Mouse (Mus musculus) liver, embryonic 11.5 days (tissue): ENCODE results near the gene Pth2. TPM values are rescaled to one million over a fixed set of nuclear protein-coding genes. Genes with fewer than 3 reads are reported as not detected.

Source experiments
- ATAC-seq: fragments of 200-750 bp; cut with Nextera tagmentation; replicated peaks from 2 replicates; pipeline ENCODE4 v1.8.0; 2017; ENCODE audit warnings: moderate number of reproducible peaks, mild to moderate bottlenecking, moderate TSS enrichment, moderate library complexity; ENCODE audit not compliant: low FRiP score
- DNase-seq: peaks from one replicate; pipeline ENCODE4 v3.0.0-alpha.2; 2017; ENCODE audit warnings: low spot score
- H3K27ac ChIP-seq: fragments of 300-500 bp; sonication (generic); 2 replicates; pipeline ENCODE4 v1.5.1; 2014; ENCODE audit warnings: mild to moderate bottlenecking, low read depth, low read length, control low read depth
- H3K27me3 ChIP-seq: fragments of 300-500 bp; sonication (generic); replicated peaks from 2 replicates; pipeline ENCODE4 v1.6.1; 2014; ENCODE audit warnings: low read length, mixed read lengths; ENCODE audit not compliant: control insufficient read depth, insufficient read depth
- H3K36me3 ChIP-seq: fragments of 300-500 bp; sonication (generic); 2 replicates; pipeline ENCODE4 v1.6.1; 2014; ENCODE audit warnings: mild to moderate bottlenecking, low read length, moderate library complexity, mixed read lengths; ENCODE audit not compliant: control insufficient read depth, insufficient read depth
- H3K4me1 ChIP-seq: fragments of 300-500 bp; sonication (generic); replicated peaks from 2 replicates; pipeline ENCODE4 v1.6.1; 2014; ENCODE audit warnings: low read length, mixed read lengths; ENCODE audit not compliant: control insufficient read depth, insufficient read depth
- H3K4me2 ChIP-seq: fragments of 300-500 bp; sonication (generic); 2 replicates; pipeline ENCODE4 v1.6.1; 2014; ENCODE audit warnings: mild to moderate bottlenecking, control low read depth, moderate library complexity
- H3K4me3 ChIP-seq: fragments of 300-500 bp; sonication (generic); 2 replicates; pipeline ENCODE4 v1.5.1; 2014; ENCODE audit warnings: low read depth, low read length, control low read depth
- H3K9ac ChIP-seq: fragments of 300-500 bp; sonication (generic); 2 replicates; pipeline ENCODE4 v1.6.1; 2014; ENCODE audit warnings: low read depth, low read length, control low read depth
- H3K9me3 ChIP-seq: fragments of 300-500 bp; sonication (generic); 2 replicates; pipeline ENCODE4 v1.6.1; 2016; ENCODE audit warnings: low read length, inconsistent platforms, mixed read lengths; ENCODE audit not compliant: control insufficient read depth
- WGBS: fragments of 180-500 bp; shearing (Covaris S2); extraction: QIAGEN DNeasy Blood & Tissue Kit; methylation state at CpG from one replicate; pipeline ENCODE4 v1.1.7; 2014; 5-methylcytosine and 5-hydroxymethylcytosine counted together
- polyA plus RNA-seq: library from polyadenylated mRNA; unstranded; fragments of >200 nt; fragmentation: Nextera tagmentation; extraction: Ambion mirVana; gene quantifications from 2 replicates; pipeline ENCODE4 v1.2.1, GENCODE M21; 2014

Gene Pth2
- polyA plus RNA-seq, 1 experiment from 2014 or later: not detected

DNA sequence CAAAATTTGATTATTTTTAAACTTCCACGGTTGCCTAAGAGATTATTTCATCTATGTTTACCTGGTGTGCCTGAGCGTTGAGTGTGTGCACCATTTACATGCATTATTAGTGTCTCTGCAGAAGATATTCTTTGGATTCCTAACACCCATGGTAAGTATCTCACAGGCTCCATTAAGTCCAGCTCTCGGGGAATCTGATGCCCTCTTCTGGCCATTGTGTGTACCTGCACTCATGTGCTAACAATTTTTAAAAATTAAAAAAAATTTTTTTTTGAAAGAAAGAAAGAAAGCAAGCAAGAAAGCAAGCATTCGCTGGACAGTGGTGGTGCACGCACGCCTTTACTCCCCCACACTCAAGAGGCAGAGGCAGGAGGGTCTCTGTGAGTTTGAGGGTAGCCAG is 27.5 kb downstream of the Pth2 start:
- no peaks in the 10 kb centered on the region for H3K36me3 ChIP-seq
- no peak overlapping the region for H3K9ac ChIP-seq
- WGBS: 74% methylated on average over 6 of the region's 6 CpGs
- DNase-seq (no peak), ATAC-seq (no peak)
- no peak overlapping the region for H3K27ac ChIP-seq
- H3K4me1 ChIP-seq: peaks cover 15% of the 10 kb centered on the region
- H3K9me3 ChIP-seq: no peaks in the 10 kb centered on the region
- no peak overlapping the region for H3K4me2 ChIP-seq
- peaks cover 19% of the 10 kb centered on the region for H3K27me3 ChIP-seq
- no peak overlapping the region for H3K4me3 ChIP-seq

DNA sequence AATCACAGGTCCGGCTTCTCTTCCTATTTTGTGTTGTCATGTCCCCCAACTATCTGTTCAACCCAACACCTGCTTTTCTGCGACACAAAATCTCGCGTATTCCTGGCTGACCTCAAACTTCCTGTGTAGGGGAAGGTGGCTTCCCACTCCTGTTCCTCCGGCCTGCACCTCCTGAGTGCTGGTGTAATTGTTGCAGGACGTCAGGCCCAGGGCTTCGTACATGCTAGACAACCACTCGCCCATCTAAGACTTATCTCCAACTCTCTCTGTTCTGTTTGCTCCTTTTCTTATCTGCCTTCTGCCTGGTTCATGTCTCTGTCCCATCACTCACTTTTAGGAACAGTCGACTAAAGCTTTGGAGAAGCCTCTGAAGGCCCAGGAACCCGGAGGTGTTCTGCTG is 30.3 kb downstream of the Pth2 start:
- Histone ChIP-seq H3K4me2 (peak overlapping the region; percentile 61), H3K9ac (no peak overlapping the region), H3K27me3 (peaks cover 28% of the 10 kb centered on the region), H3K9me3 (no peaks in the 10 kb centered on the region), H3K4me3 (peak overlapping the region; percentile 35; the same call in 1 of the 2 replicates), H3K4me1 (peaks cover 14% of the 10 kb centered on the region), H3K36me3 (no peaks in the 10 kb centered on the region), H3K27ac (no peak overlapping the region)
- WGBS: 29% methylated on average over 10 of the region's 10 CpGs
- no peak for DNase-seq
- no peak for ATAC-seq

DNA sequence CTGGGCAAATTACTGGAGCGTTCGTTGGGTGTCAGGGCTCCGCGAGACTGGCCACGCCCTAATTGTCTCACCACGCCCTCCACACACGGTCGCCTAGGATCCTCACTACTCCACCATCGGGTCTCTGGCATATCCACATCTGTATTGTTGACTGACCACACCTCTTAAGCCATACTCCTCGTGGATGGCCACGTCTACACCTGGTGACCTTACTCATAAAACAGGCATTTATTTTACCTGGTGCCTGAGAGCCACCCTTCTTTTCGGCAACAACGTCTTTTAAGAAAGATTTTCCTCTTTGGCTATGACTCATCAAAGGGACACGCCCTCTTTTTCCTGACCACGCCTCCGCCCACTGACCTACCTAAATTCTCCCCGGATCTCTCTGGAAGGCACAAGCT is 31.1 kb downstream of the Pth2 start, which contains the start of gene Dkkl1:
Gene Dkkl1 (minus strand): TSS at position 297 of the 401 bp plus-strand sequence.
- H3K9ac ChIP-seq: no peak within 1 kb of the TSS
- peak; percentile 59 for DNase-seq
- peaks cover 30% of the 10 kb centered on the region for H3K27me3 ChIP-seq

DNA sequence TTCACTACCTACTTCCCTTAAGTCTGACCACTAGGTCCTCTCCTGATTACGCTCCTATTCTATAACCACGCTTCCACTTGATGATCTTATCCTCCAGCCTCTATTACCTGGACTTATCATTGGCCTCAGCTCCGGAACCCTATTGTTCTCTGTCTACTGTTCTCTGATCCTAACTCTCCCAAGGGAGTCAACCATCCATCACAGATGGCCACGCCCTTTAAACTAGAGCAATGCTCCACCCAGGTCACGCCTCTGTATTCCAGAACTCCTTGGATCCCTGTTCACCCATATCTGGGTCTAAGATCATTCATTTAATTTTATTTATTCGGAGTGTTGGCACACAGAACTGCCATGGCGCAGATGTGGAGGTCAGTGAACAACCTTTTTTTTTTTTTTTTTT is 31.6 kb downstream of the Pth2 start:
- ATAC-seq (no peak), DNase-seq (no peak)
- H3K27me3 ChIP-seq: peaks cover 30% of the 10 kb centered on the region
- H3K36me3 ChIP-seq: no peaks in the 10 kb centered on the region
- peak overlapping the region; percentile 61; the same call in 1 of the 2 replicates for H3K4me2 ChIP-seq
- no peak overlapping the region for H3K27ac ChIP-seq
- WGBS: 62% methylated on average over 7 of the region's 7 CpGs
- H3K4me1 ChIP-seq: peaks cover 14% of the 10 kb centered on the region
- H3K9me3 ChIP-seq: no peaks in the 10 kb centered on the region
- H3K9ac ChIP-seq: no peak overlapping the region
- H3K4me3 ChIP-seq: no peak overlapping the region; the same call in 1 of the 2 replicates

More for the DNA sequence above, 31.1 kb downstream of the Pth2 start, which contains the start of gene Dkkl1:
- H3K36me3 ChIP-seq: no peaks in the 10 kb centered on the region
- H3K9me3 ChIP-seq: no peaks in the 10 kb centered on the region
- H3K4me1 ChIP-seq: peaks cover 14% of the 10 kb centered on the region
- H3K4me2 ChIP-seq: peak within 1 kb of the TSS; percentile 61
- ATAC-seq: peak; percentile 51
- 2% methylated on average over 17 of the region's 17 CpGs for WGBS
- no peak within 1 kb of the TSS for H3K27ac ChIP-seq
- peak within 1 kb of the TSS; percentile 35 for H3K4me3 ChIP-seq

DNA sequence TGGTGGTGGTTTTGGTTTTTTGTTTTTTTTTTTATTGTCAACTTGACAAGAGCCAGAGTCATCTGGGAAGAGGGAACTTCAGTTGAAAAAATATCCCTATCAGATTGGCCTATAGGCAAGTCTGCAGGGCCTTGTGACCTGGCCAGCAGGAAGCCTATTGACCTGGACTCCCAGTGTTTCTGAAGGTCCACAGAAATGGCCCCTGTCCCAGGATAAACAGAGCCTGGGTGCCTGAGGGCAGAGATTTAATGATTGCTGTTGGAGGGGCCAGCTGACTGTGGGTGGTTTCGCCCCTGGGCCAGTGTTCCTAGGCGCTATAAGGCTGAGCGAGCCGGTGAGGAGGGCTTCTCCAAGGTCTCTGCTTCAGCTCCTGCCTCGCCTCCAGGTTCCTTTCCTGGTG is 32.9 kb downstream of the Pth2 start:
- 0 out of 2 replicates have a peak, but pooled peaks have one; percentile 16 for ATAC-seq
- no peak overlapping the region for H3K4me2 ChIP-seq
- peaks cover 30% of the 10 kb centered on the region for H3K27me3 ChIP-seq

DNA sequence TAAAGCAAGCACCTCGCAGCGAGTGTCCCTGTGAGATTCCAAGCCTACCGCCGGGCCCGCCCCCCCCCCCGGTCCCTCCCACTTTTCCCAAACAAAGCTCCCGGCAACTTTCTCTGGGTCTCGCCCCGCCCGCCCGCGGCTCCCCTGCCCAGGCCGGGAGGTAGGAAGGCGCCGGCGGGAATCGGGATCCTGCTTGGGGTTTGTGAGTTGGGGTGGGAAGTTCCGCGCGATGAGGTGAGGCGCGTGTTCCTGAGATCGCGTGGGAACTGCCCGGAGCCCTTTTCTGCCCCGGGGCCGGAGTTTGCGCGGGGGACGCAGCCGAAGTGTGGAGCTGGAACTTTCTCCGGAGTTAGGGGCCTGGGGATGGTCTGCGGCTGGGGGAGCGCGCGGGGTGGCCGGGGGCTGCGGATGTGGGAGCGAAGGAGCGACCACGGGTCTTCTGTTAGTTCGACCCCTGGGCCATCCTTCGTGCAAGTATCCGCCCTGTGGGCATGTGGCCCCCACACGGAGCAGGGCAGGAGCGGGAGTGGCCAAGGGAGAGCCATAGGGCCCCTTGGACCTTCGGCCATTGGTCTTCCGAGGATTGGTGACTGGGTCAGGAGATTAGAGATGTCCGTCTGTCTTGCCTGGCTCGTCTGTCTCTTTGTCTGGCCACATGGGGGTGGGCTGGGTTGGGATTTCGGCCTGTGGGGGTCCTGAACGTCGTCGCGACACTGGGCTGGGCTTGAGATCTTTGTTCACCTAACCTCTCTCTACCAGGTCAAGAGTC is 35.1 kb downstream of the Pth2 start, which contains the start of gene Tead2:
Gene Tead2 (plus strand): TSS at position 81 of the 769 bp plus-strand sequence.
- Histone ChIP-seq H3K36me3 (peaks cover 8% of the 10 kb centered on the region; the same call in 1 of the 2 replicates), H3K27ac (peak within 1 kb of the TSS; percentile 80), H3K27me3 (peaks cover 23% of the 10 kb centered on the region), H3K4me1 (peaks cover 14% of the 10 kb centered on the region), H3K4me3 (peak within 1 kb of the TSS; percentile 62), H3K9me3 (no peaks in the 10 kb centered on the region), H3K9ac (peak within 1 kb of the TSS; percentile 79), H3K4me2 (peak within 1 kb of the TSS; percentile 68)
- ATAC-seq (peak; percentile 13; the same call in 1 of the 2 replicates), DNase-seq (peak; percentile 67)
- WGBS: 2% methylated on average over 52 of the region's 55 CpGs

More for the DNA sequence above, 32.9 kb downstream of the Pth2 start:
- WGBS: 66% methylated on average over 5 of the region's 5 CpGs
- no peaks in the 10 kb centered on the region for H3K36me3 ChIP-seq
- no peak overlapping the region for H3K9ac ChIP-seq
- H3K9me3 ChIP-seq: no peaks in the 10 kb centered on the region
- H3K4me1 ChIP-seq: peaks cover 14% of the 10 kb centered on the region
- DNase-seq: no peak
- no peak overlapping the region for H3K4me3 ChIP-seq
- no peak overlapping the region for H3K27ac ChIP-seq

DNA sequence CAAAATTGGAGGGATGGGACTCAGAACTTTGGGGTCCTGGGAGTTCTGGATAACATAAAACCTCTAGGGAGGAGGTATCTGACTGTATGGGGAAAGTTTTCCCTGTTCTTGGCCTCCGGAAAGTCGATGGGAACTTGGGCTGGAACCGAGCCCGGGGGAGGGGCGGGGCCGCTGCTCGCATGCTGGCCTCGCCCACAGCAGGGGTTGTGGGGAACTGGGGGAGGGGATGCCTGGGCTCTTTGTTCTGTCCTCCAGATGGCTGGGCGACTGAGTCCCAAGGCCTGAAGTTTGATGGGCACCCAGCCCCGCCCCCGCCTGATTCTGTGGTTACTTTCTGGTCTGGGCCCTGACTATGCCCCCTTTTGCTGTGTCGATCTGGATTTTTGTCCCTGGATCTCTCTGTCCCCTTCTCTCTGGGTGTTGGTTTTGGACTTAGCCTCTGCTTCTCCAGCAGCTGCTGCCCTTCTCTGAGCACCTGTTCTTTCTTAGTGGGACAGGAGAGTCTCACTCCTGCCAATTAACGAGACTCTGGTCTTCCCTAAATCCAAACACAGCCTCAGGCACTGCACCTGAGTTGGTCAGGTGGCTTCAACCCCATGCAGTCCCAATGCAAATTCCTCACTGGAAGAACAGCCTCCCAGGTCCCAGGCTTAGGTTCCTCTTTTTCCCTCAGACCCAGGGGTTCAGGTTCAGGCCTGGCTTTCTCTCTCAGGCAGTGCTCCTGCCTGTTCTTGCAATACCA is 35.8 kb downstream of the Pth2 start:
- peak overlapping the region; percentile 62 for H3K4me3 ChIP-seq
- H3K27me3 ChIP-seq: peaks cover 18% of the 10 kb centered on the region
- peak; percentile 56 for ATAC-seq
- H3K4me1 ChIP-seq: peaks cover 10% of the 10 kb centered on the region
- peak; percentile 82 for DNase-seq
- H3K9ac ChIP-seq: peak overlapping the region; percentile 79
- H3K27ac ChIP-seq: peak overlapping the region; percentile 80
- peak overlapping the region; percentile 68 for H3K4me2 ChIP-seq
- peaks cover 8% of the 10 kb centered on the region; the same call in 1 of the 2 replicates for H3K36me3 ChIP-seq
- no peaks in the 10 kb centered on the region for H3K9me3 ChIP-seq
- 4% methylated on average over 13 of the region's 13 CpGs for WGBS

DNA sequence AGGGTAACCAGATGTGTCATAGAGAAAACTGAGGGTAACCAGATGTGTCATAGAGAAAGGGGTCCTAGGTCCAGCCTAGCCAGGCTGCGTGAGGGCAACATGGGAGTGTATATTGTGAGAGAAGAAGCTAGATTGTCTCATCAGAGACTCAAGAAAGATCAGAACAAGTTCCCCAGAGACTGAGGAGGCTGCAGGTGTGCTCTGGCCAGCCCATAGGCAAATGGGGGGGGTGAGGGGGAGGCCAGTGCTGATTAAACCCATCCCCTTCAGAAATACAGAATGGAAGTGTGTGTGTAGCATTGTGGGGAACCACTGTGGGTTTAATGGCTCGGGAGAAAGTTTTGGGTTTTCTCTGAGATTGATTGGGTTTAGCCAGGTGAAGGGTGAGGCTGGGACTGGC is 40.9 kb downstream of the Pth2 start:
- Histone ChIP-seq H3K4me1 (no peaks in the 10 kb centered on the region), H3K27ac (no peak overlapping the region), H3K36me3 (peaks cover 24% of the 10 kb centered on the region), H3K4me3 (no peak overlapping the region), H3K9ac (no peak overlapping the region), H3K4me2 (no peak overlapping the region), H3K9me3 (no peaks in the 10 kb centered on the region), H3K27me3 (no peaks in the 10 kb centered on the region)
- DNase-seq: no peak
- no peak for ATAC-seq
- 72% methylated on average over 2 of the region's 2 CpGs for WGBS
